Mouse (Mus musculus): ENCODE data around the gene Vmn1r49. TPM values are rescaled to one million over a fixed set of nuclear protein-coding genes. Genes with fewer than 3 reads are reported as not detected.
"Not testable (repeated sequence)": the region's sequence is repeated elsewhere in the genome, so short reads cannot be mapped to it uniquely, and the experiment has no call there.

The Vmn1r49 gene
- total RNA-seq (2014; rRNA removed; ENCODE audit: low replicate concordance) (not detected in 2 replicates), polyA plus RNA-seq (2015; fragmentation: Nextera tagmentation; extraction: Ambion mirVana) (not detected in 2 replicates)

- WGBS = 64% methylated on average over 4 of the region's 4 CpGs
- TF ChIP-seq EP300 (IDR thresholded peaks at IDR 0.05; ENCODE audit: low read depth) (no peak), CTCF (IDR thresholded peaks at IDR 0.05; ENCODE audit: low read depth) (no peak)
Measured at GRCm38 (mm10) chr6:90078406-90078805, at the start of gene Vmn1r49. TSS of gene Vmn1r49 (minus strand) at chr6:90078506.

GRCm38 (mm10) chr6:90122296-90122695, 44.0 kb upstream of the Vmn1r49 start, which contains the start of gene Vmn1r51:
TSS of gene Vmn1r51 (plus strand) at chr6:90122596.
- not testable (repeated sequence) for H3K27me3 ChIP-seq (ENCODE audit: control insufficient read depth, insufficient read depth, low read length); H3K4me3 ChIP-seq (ENCODE audit: low read depth, low read length); H3K27ac ChIP-seq (ENCODE audit: low read depth); H3K9me3 ChIP-seq (replicated peaks; ENCODE audit: control insufficient read depth, low read length); H3K4me2 ChIP-seq (ENCODE audit: low read depth, low read length); DNase-seq (ENCODE audit: low spot score); ATAC-seq (ENCODE audit: insufficient read depth, low read depth); H3K4me1 ChIP-seq (ENCODE audit: control insufficient read depth, insufficient read depth); H3K9ac ChIP-seq (replicated peaks; ENCODE audit: low read depth, low read length); H3K36me3 ChIP-seq (replicated peaks; ENCODE audit: control insufficient read depth, insufficient read depth, low read length)
- 69% methylated on average over 1 of the region's 1 CpGs for WGBS

More at GRCm38 (mm10) chr6:90078406-90078805, at the start of gene Vmn1r49:
- Histone ChIP-seq H3K9me3 (replicated peaks; ENCODE audit: control insufficient read depth, low read length) (0 out of 2 replicates have a peak, but pooled peaks cover 4% of the 10 kb centered on the region), H3K4me2 (ENCODE audit: low read depth, low read length) (no peak within 1 kb of the TSS), H3K27ac (ENCODE audit: low read depth) (no peak within 1 kb of the TSS), H3K9ac (replicated peaks; ENCODE audit: low read depth, low read length) (no peak within 1 kb of the TSS), H3K36me3 (replicated peaks; ENCODE audit: control insufficient read depth, insufficient read depth, low read length) (no peaks in the 10 kb centered on the region), H3K27me3 (ENCODE audit: control insufficient read depth, insufficient read depth, low read length) (no peaks in the 10 kb centered on the region), H3K4me3 (ENCODE audit: low read depth, low read length) (no peak within 1 kb of the TSS), H3K4me1 (ENCODE audit: control insufficient read depth, insufficient read depth) (no peaks in the 10 kb centered on the region)
- DNase-seq (ENCODE audit: low spot score) (no peak), ATAC-seq (ENCODE audit: insufficient read depth, low read depth) (no peak)

DNA sequence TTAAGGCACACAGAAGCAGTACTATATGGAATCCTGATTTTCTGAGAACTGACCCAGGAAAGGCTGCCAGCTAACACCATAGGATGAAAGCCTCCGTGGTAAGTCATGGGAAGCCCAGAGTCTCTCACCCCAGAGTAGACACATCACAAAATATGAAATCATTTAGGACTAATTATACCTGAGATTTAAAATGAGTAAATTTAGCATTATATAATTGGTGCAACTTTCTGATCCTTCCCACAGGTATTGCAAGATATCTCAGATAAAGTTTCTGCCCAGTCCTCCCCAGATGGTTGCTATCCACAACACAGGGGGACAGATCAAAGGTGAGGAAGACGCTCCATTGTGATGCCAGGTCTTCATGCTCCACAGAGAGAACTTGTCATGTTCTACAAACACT, 22.8 kb upstream of the Vmn1r49 start, which contains the start of gene Vmn1r50:
TSS of gene Vmn1r50 (plus strand) at position 301 of the 400 bp plus-strand sequence.
- no peak within 1 kb of the TSS for H3K9ac ChIP-seq (replicated peaks; ENCODE audit: low read depth, low read length)
- no peaks in the 10 kb centered on the region; the same call in 1 of the 2 replicates for H3K9me3 ChIP-seq (replicated peaks; ENCODE audit: control insufficient read depth, low read length)
- DNase-seq (ENCODE audit: low spot score) = no peak
- H3K4me3 ChIP-seq (ENCODE audit: low read depth, low read length) = no peak within 1 kb of the TSS
- TF ChIP-seq CTCF (IDR thresholded peaks at IDR 0.05; ENCODE audit: low read depth) = no peak
- no peak for TF ChIP-seq EP300 (IDR thresholded peaks at IDR 0.05; ENCODE audit: low read depth)
- H3K4me1 ChIP-seq (ENCODE audit: control insufficient read depth, insufficient read depth) = no peaks in the 10 kb centered on the region
- H3K27me3 ChIP-seq (ENCODE audit: control insufficient read depth, insufficient read depth, low read length) = no peaks in the 10 kb centered on the region
- no peaks in the 10 kb centered on the region for H3K36me3 ChIP-seq (replicated peaks; ENCODE audit: control insufficient read depth, insufficient read depth, low read length)
- no peak for ATAC-seq (ENCODE audit: insufficient read depth, low read depth)
- H3K4me2 ChIP-seq (ENCODE audit: low read depth, low read length) = no peak within 1 kb of the TSS
- WGBS = 50% methylated on average over 2 of the region's 2 CpGs
- no peak within 1 kb of the TSS for H3K27ac ChIP-seq (ENCODE audit: low read depth)

- ATAC-seq (ENCODE audit: insufficient read depth, low read depth) = no peak
- no peak for DNase-seq (ENCODE audit: low spot score)
- H3K9ac ChIP-seq (replicated peaks; ENCODE audit: low read depth, low read length) = no peak overlapping the region
- no peak for TF ChIP-seq EP300 (IDR thresholded peaks at IDR 0.05; ENCODE audit: low read depth)
- TF ChIP-seq CTCF (IDR thresholded peaks at IDR 0.05; ENCODE audit: low read depth) = no peak
- no peaks in the 10 kb centered on the region for H3K4me1 ChIP-seq (ENCODE audit: control insufficient read depth, insufficient read depth)
- no peaks in the 10 kb centered on the region for H3K27me3 ChIP-seq (ENCODE audit: control insufficient read depth, insufficient read depth, low read length)
- H3K4me2 ChIP-seq (ENCODE audit: low read depth, low read length) = no peak overlapping the region
- H3K4me3 ChIP-seq (ENCODE audit: low read depth, low read length) = no peak overlapping the region
- no peaks in the 10 kb centered on the region for H3K36me3 ChIP-seq (replicated peaks; ENCODE audit: control insufficient read depth, insufficient read depth, low read length)
- H3K27ac ChIP-seq (ENCODE audit: low read depth) = no peak overlapping the region
- H3K9me3 ChIP-seq (replicated peaks; ENCODE audit: control insufficient read depth, low read length) = no peaks in the 10 kb centered on the region; the same call in 1 of the 2 replicates
- WGBS = 70% methylated on average over 2 of the region's 2 CpGs
Measured at GRCm38 (mm10) chr6:90100566-90100965, 22.3 kb upstream of the Vmn1r49 start.

DNA sequence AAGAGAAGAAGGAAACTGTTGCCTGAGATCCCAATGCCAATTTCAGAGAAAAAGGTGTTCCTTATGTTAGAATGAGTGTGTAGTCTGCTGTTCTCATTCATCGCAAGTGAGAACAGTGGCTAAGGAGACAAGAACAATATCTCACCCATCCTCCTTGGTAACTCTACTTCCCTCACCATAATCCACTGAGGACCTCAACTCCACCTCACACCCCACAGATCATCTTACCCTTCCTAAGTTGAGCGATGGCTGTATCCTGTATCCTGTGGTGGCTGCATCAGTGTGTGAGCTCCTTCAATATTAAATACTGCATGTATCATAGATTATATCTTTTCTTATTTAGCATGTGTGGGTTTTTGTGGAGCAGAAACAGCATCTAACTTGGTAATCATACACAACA, 41.6 kb downstream of the Vmn1r49 start, which contains the start of gene Vmn1r48:
TSS of gene Vmn1r48 (minus strand) at position 101 of the 400 bp plus-strand sequence.
- not testable (repeated sequence) for H3K27ac ChIP-seq (ENCODE audit: low read depth); DNase-seq (ENCODE audit: low spot score)

More for the DNA sequence above, 41.6 kb downstream of the Vmn1r49 start, which contains the start of gene Vmn1r48:
- H3K4me2 ChIP-seq (ENCODE audit: low read depth, low read length); H3K9me3 ChIP-seq (replicated peaks; ENCODE audit: control insufficient read depth, low read length); H3K36me3 ChIP-seq (replicated peaks; ENCODE audit: control insufficient read depth, insufficient read depth, low read length); H3K4me1 ChIP-seq (ENCODE audit: control insufficient read depth, insufficient read depth); ATAC-seq (ENCODE audit: insufficient read depth, low read depth); H3K27me3 ChIP-seq (ENCODE audit: control insufficient read depth, insufficient read depth, low read length); H3K9ac ChIP-seq (replicated peaks; ENCODE audit: low read depth, low read length); H3K4me3 ChIP-seq (ENCODE audit: low read depth, low read length): not testable (repeated sequence)
- WGBS = no CpG with 5 or more reads among the region's 2 CpGs

Other genes with a start within 250 kb of the Vmn1r49 start
- gene Vmn1r42, start 202.1 kb downstream of the Vmn1r49 start, total RNA-seq (2014; rRNA removed; ENCODE audit: low replicate concordance) = not detected in 2 replicates
- not detected in 2 replicates for gene Vmn1r42, start 202.1 kb downstream of the Vmn1r49 start, polyA plus RNA-seq (2015; fragmentation: Nextera tagmentation; extraction: Ambion mirVana)
- gene Vmn1r43, start 202.1 kb downstream of the Vmn1r49 start, total RNA-seq (2014; rRNA removed; ENCODE audit: low replicate concordance) = not detected in 2 replicates
- gene Vmn1r43, start 202.1 kb downstream of the Vmn1r49 start, polyA plus RNA-seq (2015; fragmentation: Nextera tagmentation; extraction: Ambion mirVana) = not detected in 2 replicates
- not detected in 2 replicates for gene Vmn1r44, start 194.8 kb downstream of the Vmn1r49 start, total RNA-seq (2014; rRNA removed; ENCODE audit: low replicate concordance)
- not detected in 2 replicates for gene Vmn1r44, start 194.8 kb downstream of the Vmn1r49 start, polyA plus RNA-seq (2015; fragmentation: Nextera tagmentation; extraction: Ambion mirVana)
- not detected in 2 replicates for gene Vmn1r45, start 137.9 kb downstream of the Vmn1r49 start, total RNA-seq (2014; rRNA removed; ENCODE audit: low replicate concordance)
- gene Vmn1r45, start 137.9 kb downstream of the Vmn1r49 start, polyA plus RNA-seq (2015; fragmentation: Nextera tagmentation; extraction: Ambion mirVana) = not detected in 2 replicates
- gene Vmn1r46, start 109.2 kb downstream of the Vmn1r49 start, total RNA-seq (2014; rRNA removed; ENCODE audit: low replicate concordance) = not detected in 2 replicates
- not detected in 2 replicates for gene Vmn1r46, start 109.2 kb downstream of the Vmn1r49 start, polyA plus RNA-seq (2015; fragmentation: Nextera tagmentation; extraction: Ambion mirVana)
- gene Vmn1r47, start 62.4 kb downstream of the Vmn1r49 start, total RNA-seq (2014; rRNA removed; ENCODE audit: low replicate concordance) = not detected in 2 replicates
- not detected in 2 replicates for gene Vmn1r47, start 62.4 kb downstream of the Vmn1r49 start, polyA plus RNA-seq (2015; fragmentation: Nextera tagmentation; extraction: Ambion mirVana)
- gene Vmn1r48, start 41.7 kb downstream of the Vmn1r49 start, total RNA-seq (2014; rRNA removed; ENCODE audit: low replicate concordance) = not detected in 2 replicates
- gene Vmn1r48, start 41.7 kb downstream of the Vmn1r49 start, polyA plus RNA-seq (2015; fragmentation: Nextera tagmentation; extraction: Ambion mirVana) = not detected in 2 replicates
- not detected in 2 replicates for gene Vmn1r50, start 22.9 kb upstream of the Vmn1r49 start, total RNA-seq (2014; rRNA removed; ENCODE audit: low replicate concordance)
- gene Vmn1r50, start 22.9 kb upstream of the Vmn1r49 start, polyA plus RNA-seq (2015; fragmentation: Nextera tagmentation; extraction: Ambion mirVana) = not detected in 2 replicates
- gene Vmn1r51, start 44.1 kb upstream of the Vmn1r49 start, total RNA-seq (2014; rRNA removed; ENCODE audit: low replicate concordance) = not detected in 2 replicates
- gene Vmn1r51, start 44.1 kb upstream of the Vmn1r49 start, polyA plus RNA-seq (2015; fragmentation: Nextera tagmentation; extraction: Ambion mirVana) = not detected in 2 replicates
- not detected in 2 replicates for gene Vmn1r52, start 96.3 kb upstream of the Vmn1r49 start, total RNA-seq (2014; rRNA removed; ENCODE audit: low replicate concordance)
- not detected in 2 replicates for gene Vmn1r52, start 96.3 kb upstream of the Vmn1r49 start, polyA plus RNA-seq (2015; fragmentation: Nextera tagmentation; extraction: Ambion mirVana)
- not detected in 2 replicates for gene V1ra8, start 124.3 kb upstream of the Vmn1r49 start, total RNA-seq (2014; rRNA removed; ENCODE audit: low replicate concordance)
- gene V1ra8, start 124.3 kb upstream of the Vmn1r49 start, polyA plus RNA-seq (2015; fragmentation: Nextera tagmentation; extraction: Ambion mirVana) = not detected in 2 replicates
- gene Vmn1r53, start 145.9 kb upstream of the Vmn1r49 start, total RNA-seq (2014; rRNA removed; ENCODE audit: low replicate concordance) = not detected in 2 replicates
- gene Vmn1r53, start 145.9 kb upstream of the Vmn1r49 start, polyA plus RNA-seq (2015; fragmentation: Nextera tagmentation; extraction: Ambion mirVana) = not detected in 2 replicates
- not detected in 2 replicates for gene Vmn1r54, start 167.8 kb upstream of the Vmn1r49 start, total RNA-seq (2014; rRNA removed; ENCODE audit: low replicate concordance)
- gene Vmn1r54, start 167.8 kb upstream of the Vmn1r49 start, polyA plus RNA-seq (2015; fragmentation: Nextera tagmentation; extraction: Ambion mirVana) = not detected in 2 replicates
- not detected in 2 replicates for gene BC048671, start 222.7 kb upstream of the Vmn1r49 start, total RNA-seq (2014; rRNA removed; ENCODE audit: low replicate concordance)
- gene BC048671, start 222.7 kb upstream of the Vmn1r49 start, polyA plus RNA-seq (2015; fragmentation: Nextera tagmentation; extraction: Ambion mirVana) = not detected in 2 replicates
- gene Chst13, start 246.7 kb upstream of the Vmn1r49 start, total RNA-seq (2014; rRNA removed; ENCODE audit: low replicate concordance) = not detected in 2 replicates
- gene Chst13, start 246.7 kb upstream of the Vmn1r49 start, polyA plus RNA-seq (2015; fragmentation: Nextera tagmentation; extraction: Ambion mirVana) = not detected in 2 replicates

Data from heart, postnatal 0 days (tissue).